Mouse (Mus musculus): Measurements from ENCODE around the gene Aqp12.

- no peak for TF ChIP-seq POLR2A (IDR thresholded peaks at IDR 0.05; ENCODE audit: low read depth, low read length)
- no peak for TF ChIP-seq CTCF (conservative IDR thresholded peaks at IDR 0.05; ENCODE audit: insufficient read depth, insufficient read length, low read depth, low read length)
Measured at GRCm38 (mm10) chr1:92981056-92981845, 24.9 kb upstream of the Aqp12 start.

Data from kidney, adult 2 months (tissue).